Mouse (Mus musculus): ENCODE measurements around the gene Tmtc2.

GRCm38 (mm10) chr10:105523405-105524088 is 50.7 kb downstream of the Tmtc2 start:
- no peak for TF ChIP-seq POLR2A (IDR thresholded peaks at IDR 0.05; ENCODE audit: low read depth, low read length)
- TF ChIP-seq CTCF (IDR thresholded peaks at IDR 0.05; ENCODE audit: extremely low read depth, insufficient read length, insufficient replicate concordance, low read depth, low read length) = no peak

Data from small intestine, adult 2 months (tissue).